Mouse (Mus musculus) thymus, adult 2 months (tissue): ENCODE data around the gene Sntb2.
"Not testable (repeated sequence)": the region's sequence is repeated elsewhere in the genome, so short reads cannot be mapped to it uniquely, and the experiment has no call there.

Source experiments
- CTCF ChIP-seq: fragments of 200-500 bp; IDR thresholded peaks from 2 replicates; pipeline ENCODE4 v1.5.1; 2012; ENCODE audit warnings: mild to moderate bottlenecking, control low read depth, low read length, moderate library complexity, borderline replicate concordance; ENCODE audit not compliant: control insufficient read depth, poor library complexity, insufficient read depth; ENCODE audit errors: extremely low read depth
- POLR2A ChIP-seq: fragments of 200-500 bp; IDR thresholded peaks from 2 replicates; pipeline ENCODE4 v1.6.1; 2012; ENCODE audit warnings: mild to moderate bottlenecking, low read length, control low read depth, moderate library complexity; ENCODE audit not compliant: control insufficient read depth, poor library complexity, insufficient read depth; ENCODE audit errors: extremely low read depth

GRCm38 (mm10) chr8:106928182-106928581 is 7.4 kb upstream of the Sntb2 start:
- TF ChIP-seq CTCF, POLR2A: not testable (repeated sequence)
